In genomic region chr4:98338636-98339630, GRCm38 (mm10) we compare ENCODE assay signal across 16 mouse cellular contexts. TPM values are rescaled to one million over a fixed set of nuclear protein-coding genes. Genes with fewer than 3 reads are reported as not detected.
DNase-seq lines count a peak whose midpoint lies in the region; ATAC-seq and TF ChIP-seq lines count a peak whose summit lies in the region.
"Had no signal": no experiment of that assay in that cellular context is flagged by ENCODE, and none has a peak within 500 bp of the region (broad histone marks: within the 10 kb centered on the region; RNA-seq: fewer than 3 reads in every experiment).

No protein-coding gene starts in this region.

- ATAC-seq in embryonic facial prominence, embryonic 14.5 days (ENCODE audit: low read depth), result 0 out of 2 replicates have a peak, but pooled peaks have one; percentile 30
- ATAC-seq in neural tube, embryonic 13.5 days (ENCODE audit: low read depth), result no peak
- ATAC-seq in hindbrain, embryonic 15.5 days (ENCODE audit: low FRiP score, low read depth), result peak; percentile 75
- ATAC-seq in heart, embryonic 12.5 days (ENCODE audit: insufficient number of reproducible peaks, low FRiP score), result no peak
- ATAC-seq: intestine, embryonic 16.5 days had no signal

- DNase-seq in embryonic facial prominence, embryonic 14.5 days (ENCODE audit: low spot score), result peak; percentile 33
- no peak for DNase-seq in embryonic facial prominence, embryonic 10.5 days (ENCODE audit: low spot score)
- DNase-seq in neural tube, embryonic 10.5 days (ENCODE audit: extremely low spot score, low spot score), result no peak
- no peak for DNase-seq in embryo, embryonic 10 days (ENCODE audit: low spot score)
- DNase-seq: cerebellum, adult 11-12 months; embryo, embryonic 11 days; heart, adult 2 months; liver; right cerebral cortex, postnatal 4 days had no signal

- no peaks in the 10 kb centered on the region for H3K9me3 ChIP-seq in embryonic facial prominence, embryonic 14.5 days (ENCODE audit: control insufficient read depth, low read length)
- H3K9me3 ChIP-seq in embryonic facial prominence, embryonic 10.5 days, result no peaks in the 10 kb centered on the region
- peaks cover 2% of the 10 kb centered on the region; the same call in 1 of the 2 replicates for H3K9me3 ChIP-seq in neural tube, embryonic 13.5 days
- no peaks in the 10 kb centered on the region for H3K9me3 ChIP-seq in hindbrain, embryonic 15.5 days
- 0 out of 2 replicates have a peak, but pooled peaks cover 5% of the 10 kb centered on the region for H3K9me3 ChIP-seq in heart, embryonic 12.5 days (replicated peaks)

- H3ac ChIP-seq in myocyte (ENCODE audit: control insufficient read depth, insufficient read length), result no peak overlapping the region

- H3K4me2 ChIP-seq in embryonic facial prominence, embryonic 14.5 days (ENCODE audit: low read depth, low read length), result no peak overlapping the region
- no peak overlapping the region for H3K4me2 ChIP-seq in neural tube, embryonic 13.5 days
- H3K4me2 ChIP-seq in hindbrain, embryonic 15.5 days, result no peak overlapping the region
- H3K4me2 ChIP-seq in myocyte (ENCODE audit: low read depth), result no peak overlapping the region
- H3K4me2 ChIP-seq in heart, embryonic 12.5 days, result no peak overlapping the region

- no peak overlapping the region for H3K4me3 ChIP-seq in embryonic facial prominence, embryonic 14.5 days (ENCODE audit: low read depth, low read length)
- H3K4me3 ChIP-seq in embryonic facial prominence, embryonic 10.5 days, result no peak overlapping the region
- H3K4me3 ChIP-seq in neural tube, embryonic 13.5 days, result no peak overlapping the region
- H3K4me3 ChIP-seq in hindbrain, embryonic 15.5 days, result no peak overlapping the region
- H3K4me3 ChIP-seq in myocyte, result no peak overlapping the region
- no peak overlapping the region for H3K4me3 ChIP-seq in heart, embryonic 12.5 days
- H3K4me3 ChIP-seq: erythroblast, embryonic 14.5 days; heart, adult 2 months had no signal

- H3K27me3 ChIP-seq in embryonic facial prominence, embryonic 14.5 days (replicated peaks; ENCODE audit: control insufficient read depth, insufficient read depth, low read length), result no peaks in the 10 kb centered on the region
- no peaks in the 10 kb centered on the region for H3K27me3 ChIP-seq in embryonic facial prominence, embryonic 10.5 days (replicated peaks; ENCODE audit: low read depth, poor library complexity, severe bottlenecking)
- no peaks in the 10 kb centered on the region for H3K27me3 ChIP-seq in neural tube, embryonic 13.5 days
- H3K27me3 ChIP-seq in hindbrain, embryonic 15.5 days, result no peaks in the 10 kb centered on the region
- H3K27me3 ChIP-seq in myocyte (ENCODE audit: control insufficient read depth, insufficient read depth, insufficient read length), result no peaks in the 10 kb centered on the region
- H3K27me3 ChIP-seq in heart, embryonic 12.5 days (replicated peaks), result no peaks in the 10 kb centered on the region

- H3K79me2 ChIP-seq in myocyte (ENCODE audit: control insufficient read depth, insufficient read depth), result no peaks in the 10 kb centered on the region

- H3K27ac ChIP-seq in embryonic facial prominence, embryonic 14.5 days (replicated peaks; ENCODE audit: low read depth, low read length), result no peak overlapping the region
- no peak overlapping the region for H3K27ac ChIP-seq in embryonic facial prominence, embryonic 10.5 days (replicated peaks)
- H3K27ac ChIP-seq in neural tube, embryonic 13.5 days (replicated peaks), result peak overlapping the region; percentile 0; the same call in 1 of the 2 replicates
- H3K27ac ChIP-seq in hindbrain, embryonic 15.5 days (replicated peaks), result no peak overlapping the region
- no peak overlapping the region for H3K27ac ChIP-seq in heart, embryonic 12.5 days (ENCODE audit: poor library complexity, severe bottlenecking)
- H3K27ac ChIP-seq: heart, adult 2 months; kidney, postnatal 0 days had no signal

- WGBS in embryonic facial prominence, embryonic 14.5 days, result 55% methylated on average over 14 of the region's 14 CpGs
- WGBS in embryonic facial prominence, embryonic 10.5 days, result 71% methylated on average over 14 of the region's 14 CpGs
- WGBS in neural tube, embryonic 13.5 days, result 44% methylated on average over 14 of the region's 14 CpGs
- 39% methylated on average over 14 of the region's 14 CpGs for WGBS in hindbrain, embryonic 15.5 days
- 73% methylated on average over 14 of the region's 14 CpGs for WGBS in heart, embryonic 12.5 days

- H3K4me1 ChIP-seq in embryonic facial prominence, embryonic 14.5 days (ENCODE audit: control insufficient read depth, insufficient read depth, low read length), result peaks cover 8% of the 10 kb centered on the region; the same call in 1 of the 2 replicates
- H3K4me1 ChIP-seq in embryonic facial prominence, embryonic 10.5 days, result peaks cover 41% of the 10 kb centered on the region
- H3K4me1 ChIP-seq in neural tube, embryonic 13.5 days (replicated peaks), result peaks cover 28% of the 10 kb centered on the region
- no peaks in the 10 kb centered on the region; the same call in none of the 2 replicates for H3K4me1 ChIP-seq in hindbrain, embryonic 15.5 days (replicated peaks)
- no peaks in the 10 kb centered on the region for H3K4me1 ChIP-seq in heart, embryonic 12.5 days (replicated peaks)

- no peaks in the 10 kb centered on the region for H3K36me3 ChIP-seq in embryonic facial prominence, embryonic 14.5 days (ENCODE audit: control insufficient read depth, insufficient read depth, low read length)
- H3K36me3 ChIP-seq in embryonic facial prominence, embryonic 10.5 days (replicated peaks), result no peaks in the 10 kb centered on the region
- H3K36me3 ChIP-seq in neural tube, embryonic 13.5 days, result no peaks in the 10 kb centered on the region
- H3K36me3 ChIP-seq in hindbrain, embryonic 15.5 days, result no peaks in the 10 kb centered on the region
- H3K36me3 ChIP-seq in myocyte (ENCODE audit: control insufficient read depth, insufficient read depth), result no peaks in the 10 kb centered on the region
- no peaks in the 10 kb centered on the region for H3K36me3 ChIP-seq in heart, embryonic 12.5 days

- no peak overlapping the region for H3K9ac ChIP-seq in embryonic facial prominence, embryonic 14.5 days (ENCODE audit: low read depth, low read length)
- H3K9ac ChIP-seq in neural tube, embryonic 13.5 days, result no peak overlapping the region
- no peak overlapping the region for H3K9ac ChIP-seq in hindbrain, embryonic 15.5 days
- H3K9ac ChIP-seq in heart, embryonic 12.5 days, result no peak overlapping the region

- TF ChIP-seq POLR2A in myocyte (IDR thresholded peaks at IDR 0.05; ENCODE audit: insufficient read length, low read depth), result no peak

TF ChIP-seq in myocyte, 11 proteins besides CTCF, POLR2A, EP300 and RAD21:
- TF ChIP-seq MYOD1 (IDR thresholded peaks at IDR 0.05; ENCODE audit: control insufficient read depth in 1 of 3, insufficient read length in 2 of 3, low read depth in 2 of 3) (peak in 2 of 3 experiments; percentile 12 to 25), USF1 (IDR thresholded peaks at IDR 0.05; ENCODE audit: low read depth) (no peak), MYOG (IDR thresholded peaks at IDR 0.05; ENCODE audit: control insufficient read depth in 1 of 3, insufficient read depth in 1 of 3, insufficient read length in 2 of 3, low read depth in 2 of 3) (peak in 1 of 3 experiments; percentile 62)

RNA-seq across cellular contexts. Expression of gene Tm2d1, which starts 44.2 kb away (rescaled TPM):
- 89.7 and 96.3 TPM in 2 replicates for polyA plus RNA-seq in embryonic facial prominence, embryonic 14.5 days (2014; fragmentation: Nextera tagmentation; extraction: Ambion mirVana)
- 70.4 and 73.0 TPM in 2 replicates for polyA plus RNA-seq in embryonic facial prominence, embryonic 10.5 days (2016; fragmentation: Nextera tagmentation; extraction: Ambion mirVana)
- 143 and 151 TPM in 2 replicates for polyA plus RNA-seq in neural tube, embryonic 13.5 days (2015; fragmentation: Nextera tagmentation; extraction: Ambion mirVana)
- polyA plus RNA-seq in hindbrain, embryonic 15.5 days (2015; fragmentation: Nextera tagmentation; extraction: Ambion mirVana), result 135 and 137 TPM in 2 replicates
- polyA plus RNA-seq in myocyte (2012; fragmentation: generic; extraction: Trizol), result 41.0 TPM
- 98.5 and 107 TPM in 2 replicates for polyA plus RNA-seq in heart, embryonic 12.5 days (2016; fragmentation: Nextera tagmentation; extraction: Ambion mirVana)

RNA-seq across cellular contexts. Expression of gene Patj, which starts 56.7 kb away (rescaled TPM):
- 10.7 and 12.3 TPM in 2 replicates for polyA plus RNA-seq in embryonic facial prominence, embryonic 14.5 days (2014; fragmentation: Nextera tagmentation; extraction: Ambion mirVana)
- 14.6 and 17.8 TPM in 2 replicates for polyA plus RNA-seq in embryonic facial prominence, embryonic 10.5 days (2016; fragmentation: Nextera tagmentation; extraction: Ambion mirVana)
- 4.5 and 4.8 TPM in 2 replicates for polyA plus RNA-seq in neural tube, embryonic 13.5 days (2015; fragmentation: Nextera tagmentation; extraction: Ambion mirVana)
- 7.6 and 10.8 TPM in 2 replicates for polyA plus RNA-seq in hindbrain, embryonic 15.5 days (2015; fragmentation: Nextera tagmentation; extraction: Ambion mirVana)
- 22.3 TPM for polyA plus RNA-seq in myocyte (2012; fragmentation: generic; extraction: Trizol)
- 11.3 and 14.8 TPM in 2 replicates for polyA plus RNA-seq in heart, embryonic 12.5 days (2016; fragmentation: Nextera tagmentation; extraction: Ambion mirVana)
- polyA plus RNA-seq: erythroblast, embryonic 14.5 days had no signal

Comparison
In these comparisons a context has a peak if more than half of its experiments do, and no peak if none do; other contexts are left out.
1. ATAC-seq: peak in embryonic facial prominence, embryonic 14.5 days (single experiment) and hindbrain, embryonic 15.5 days (single experiment); none in neural tube, embryonic 13.5 days (single experiment) and heart, embryonic 12.5 days (single experiment).